In genomic region chr7:70718149-70718765, GRCm38 (mm10) we compare ENCODE assay signal across 9 mouse cellular contexts.
DNase-seq lines count a peak whose midpoint lies in the region; ATAC-seq lines count a peak whose summit lies in the region.
"Had no signal": no experiment of that assay in that cellular context is flagged by ENCODE, and none has a peak within 500 bp of the region (broad histone marks: within the 10 kb centered on the region; RNA-seq: fewer than 3 reads in every experiment).

No protein-coding gene starts in this region.

- H3K9me3 ChIP-seq in heart, embryonic 12.5 days (replicated peaks) = no peaks in the 10 kb centered on the region
- no peaks in the 10 kb centered on the region for H3K9me3 ChIP-seq in heart, embryonic 10.5 days
- H3K9me3 ChIP-seq in limb, embryonic 10.5 days (replicated peaks) = no peaks in the 10 kb centered on the region
- H3K9me3 ChIP-seq in intestine, embryonic 15.5 days = no peaks in the 10 kb centered on the region

- no peak for DNase-seq in heart, embryonic 10.5 days (ENCODE audit: low spot score)
- peak; percentile 27 for DNase-seq in right cerebral cortex, postnatal 14 days
- no peak for DNase-seq in right cerebral cortex, adult 18-20 months
- DNase-seq in limb, embryonic 10.5 days (ENCODE audit: low spot score) = peak; percentile 29
- DNase-seq in testis, postnatal 10 days (ENCODE audit: low spot score) = peak; percentile 62

- 49% methylated on average over 18 of the region's 18 CpGs for WGBS in heart, embryonic 12.5 days
- WGBS in heart, embryonic 10.5 days = 66% methylated on average over 18 of the region's 18 CpGs
- WGBS in limb, embryonic 10.5 days = 78% methylated on average over 18 of the region's 18 CpGs
- WGBS in intestine, embryonic 15.5 days = 72% methylated on average over 18 of the region's 18 CpGs

- peak overlapping the region; percentile 51 for H3K4me2 ChIP-seq in heart, embryonic 12.5 days
- no peak overlapping the region for H3K4me2 ChIP-seq in intestine, embryonic 15.5 days (replicated peaks)

- H3K4me3 ChIP-seq in heart, embryonic 12.5 days = peak overlapping the region; percentile 14; the same call in 1 of the 2 replicates
- H3K4me3 ChIP-seq in heart, embryonic 10.5 days = no peak overlapping the region
- H3K4me3 ChIP-seq in limb, embryonic 10.5 days = no peak overlapping the region
- no peak overlapping the region for H3K4me3 ChIP-seq in intestine, embryonic 15.5 days (replicated peaks)

- ATAC-seq in heart, embryonic 12.5 days (ENCODE audit: insufficient number of reproducible peaks, low FRiP score) = no peak
- ATAC-seq in erythroblast, adult 5-6 weeks (replicated peaks; ENCODE audit: low FRiP score, poor library complexity, severe bottlenecking) = no peak
- ATAC-seq in intestine, embryonic 15.5 days = no peak

- H3K4me1 ChIP-seq in heart, embryonic 12.5 days (replicated peaks) = 0 out of 2 replicates have a peak, but pooled peaks cover 9% of the 10 kb centered on the region
- H3K4me1 ChIP-seq in heart, embryonic 10.5 days = 0 out of 2 replicates have a peak, but pooled peaks cover 6% of the 10 kb centered on the region
- peaks cover 7% of the 10 kb centered on the region; the same call in 1 of the 2 replicates for H3K4me1 ChIP-seq in limb, embryonic 10.5 days
- H3K4me1 ChIP-seq in intestine, embryonic 15.5 days (replicated peaks) = no peaks in the 10 kb centered on the region

- no peaks in the 10 kb centered on the region for H3K36me3 ChIP-seq in heart, embryonic 12.5 days
- H3K36me3 ChIP-seq in heart, embryonic 10.5 days = no peaks in the 10 kb centered on the region
- no peaks in the 10 kb centered on the region for H3K36me3 ChIP-seq in limb, embryonic 10.5 days
- H3K36me3 ChIP-seq in intestine, embryonic 15.5 days = no peaks in the 10 kb centered on the region

- H3K27ac ChIP-seq in heart, embryonic 12.5 days (ENCODE audit: poor library complexity, severe bottlenecking) = no peak overlapping the region
- H3K27ac ChIP-seq in heart, embryonic 10.5 days = no peak overlapping the region
- H3K27ac ChIP-seq in limb, embryonic 10.5 days = no peak overlapping the region
- no peak overlapping the region for H3K27ac ChIP-seq in intestine, embryonic 15.5 days

- H3K9ac ChIP-seq in heart, embryonic 12.5 days = no peak overlapping the region
- no peak overlapping the region for H3K9ac ChIP-seq in intestine, embryonic 15.5 days

- H3K27me3 ChIP-seq in heart, embryonic 12.5 days (replicated peaks) = no peaks in the 10 kb centered on the region
- H3K27me3 ChIP-seq in heart, embryonic 10.5 days (ENCODE audit: insufficient read depth, poor library complexity, severe bottlenecking) = no peaks in the 10 kb centered on the region
- no peaks in the 10 kb centered on the region for H3K27me3 ChIP-seq in limb, embryonic 10.5 days (ENCODE audit: low read depth, poor library complexity, severe bottlenecking)
- H3K27me3 ChIP-seq in intestine, embryonic 15.5 days (replicated peaks) = no peaks in the 10 kb centered on the region
- H3K27me3 ChIP-seq: CH12.LX had no signal

Comparison
In these comparisons a context has a peak if more than half of its experiments do, and no peak if none do; other contexts are left out.
1. DNase-seq: peak in right cerebral cortex, postnatal 14 days (single experiment), limb, embryonic 10.5 days (single experiment) and testis, postnatal 10 days (single experiment); none in heart, embryonic 10.5 days (single experiment) and right cerebral cortex, adult 18-20 months (single experiment).